Mouse (Mus musculus) adrenal gland (tissue): Measurements from ENCODE around the gene Sell.
"Not testable (repeated sequence)": the region's sequence is repeated elsewhere in the genome, so short reads cannot be mapped to it uniquely, and the experiment has no call there.

Experiments
- intact Hi-C: fragments of 180-260 bp; cut with DNase I; formaldehyde crosslinking; loops from one replicate; pipeline ENCODE4 v1.15.1; 2025
- long read RNA-seq, 2 experiments: library from polyadenylated mRNA; unstranded; transcript quantifications; one replicate each; pipeline ENCODE4 v2.0.0; 2020; ENCODE audit warnings: borderline replicate concordance in 1 of 2; ENCODE audit not compliant: insufficient replicate concordance in 1 of 2

Gene Sell
- long read RNA-seq, experiment 1: 0 reads
- long read RNA-seq, experiment 2: 0 reads

GRCm38 (mm10) chr1:164061925-164062324 lies at the start of gene Sell:
Sell (plus strand) TSS chr1:164061982.
- intact Hi-C loops: loop anchor here (2.0 kb wide), 1 partner anchor 77 kb away; no protein-coding TSS in a partner anchor

- intact Hi-C loops: no loop called here
Observed at GRCm38 (mm10) chr1:164014616-164015015, 47.2 kb upstream of the Sell start.

DNA sequence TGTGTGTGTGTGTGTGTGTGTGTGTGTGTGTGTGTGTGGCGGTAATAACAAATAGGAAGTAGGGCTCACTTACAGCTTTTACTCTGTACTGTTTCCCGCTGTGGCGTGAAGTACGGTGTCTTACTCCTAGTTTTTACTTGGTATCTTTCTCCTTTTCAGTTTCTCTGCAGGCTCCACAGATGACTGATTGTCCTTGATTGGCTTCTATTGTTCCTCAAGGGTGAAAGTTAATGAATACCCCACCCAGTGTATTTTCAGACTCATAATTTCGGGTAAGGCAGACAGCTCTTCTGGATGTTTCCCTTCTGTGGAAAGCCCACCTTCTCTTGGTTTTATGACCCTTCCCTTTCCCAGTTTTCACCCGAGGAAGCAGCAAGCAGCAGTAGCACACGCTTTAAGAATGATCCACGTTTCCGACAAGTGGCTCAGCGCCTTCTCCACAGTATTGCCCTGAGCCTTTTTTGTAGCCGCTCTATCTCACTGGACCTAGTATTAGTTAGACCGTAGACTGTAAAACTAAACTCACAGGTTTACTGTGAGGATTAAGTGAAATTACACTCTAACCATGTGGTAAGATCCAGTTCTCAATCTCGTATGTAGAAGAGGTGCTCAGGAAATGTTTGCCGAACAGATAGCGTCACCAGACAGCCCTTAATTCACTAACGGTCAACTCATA lies 43.4 kb upstream of the Sell start:
- intact Hi-C loops: no loop called here

- intact Hi-C loops: no loop called here
Observed at GRCm38 (mm10) chr1:164019789-164020188, 42.0 kb upstream of the Sell start.

DNA sequence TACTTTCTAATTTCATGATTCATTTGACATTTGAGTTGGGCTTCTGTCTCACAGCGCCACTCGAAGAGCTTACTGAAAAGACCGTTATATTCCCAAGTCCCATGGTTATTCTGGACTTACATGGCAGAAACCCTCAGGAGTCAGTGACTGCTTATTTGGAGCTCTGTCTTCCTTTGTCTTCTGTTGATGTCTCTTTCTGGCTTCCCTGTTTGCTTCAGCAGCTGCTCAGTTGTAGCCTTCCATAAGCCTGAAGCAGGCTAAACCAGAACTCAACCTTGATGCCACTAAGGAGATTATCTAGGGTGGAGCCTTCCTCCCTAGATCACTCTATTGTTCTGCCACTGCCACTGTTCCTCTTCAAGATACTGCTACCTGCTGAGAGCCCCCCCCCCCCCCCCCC lies 41.0 kb upstream of the Sell start:
- intact Hi-C loops: not testable (repeated sequence)

DNA sequence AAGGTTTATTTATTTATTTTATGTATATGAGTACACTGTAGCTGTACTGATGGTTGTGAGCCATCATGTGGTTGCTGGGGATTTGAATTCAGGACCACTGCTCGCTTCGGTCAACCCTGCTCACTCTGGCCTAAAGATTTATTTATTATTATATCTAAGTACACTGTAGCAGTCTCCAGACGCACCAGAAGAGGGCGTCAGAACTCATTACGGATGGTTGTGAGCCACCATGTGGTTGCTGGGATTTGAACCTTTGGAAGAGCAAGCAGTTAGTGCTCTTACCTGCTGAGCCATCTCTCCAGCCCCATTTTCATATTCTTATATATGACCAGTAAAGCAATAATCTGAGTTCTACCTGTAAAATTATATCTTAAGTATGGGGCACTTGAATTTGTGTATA lies 39.7 kb upstream of the Sell start:
- intact Hi-C loops: not testable (repeated sequence)

DNA sequence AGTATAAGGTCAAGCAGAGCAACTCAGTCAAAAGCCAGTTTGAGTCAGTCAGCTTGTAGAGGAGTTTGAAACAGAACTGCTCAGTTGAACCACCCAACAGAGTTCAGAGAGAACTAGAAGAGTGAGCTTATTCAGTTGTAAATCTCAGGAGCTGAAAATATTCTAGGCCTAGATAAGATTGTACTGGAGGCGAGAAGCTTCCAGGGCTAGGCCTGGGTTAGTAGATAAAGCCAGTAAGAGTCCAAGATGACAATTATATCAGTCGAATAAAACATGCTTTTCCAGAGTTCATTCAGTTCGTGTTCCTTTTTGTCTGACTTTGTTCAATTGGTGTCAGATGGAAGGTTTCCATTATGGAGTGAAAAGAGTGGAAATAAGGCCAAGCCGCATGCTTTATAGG lies 36.1 kb upstream of the Sell start:
- intact Hi-C loops: no loop called here

DNA sequence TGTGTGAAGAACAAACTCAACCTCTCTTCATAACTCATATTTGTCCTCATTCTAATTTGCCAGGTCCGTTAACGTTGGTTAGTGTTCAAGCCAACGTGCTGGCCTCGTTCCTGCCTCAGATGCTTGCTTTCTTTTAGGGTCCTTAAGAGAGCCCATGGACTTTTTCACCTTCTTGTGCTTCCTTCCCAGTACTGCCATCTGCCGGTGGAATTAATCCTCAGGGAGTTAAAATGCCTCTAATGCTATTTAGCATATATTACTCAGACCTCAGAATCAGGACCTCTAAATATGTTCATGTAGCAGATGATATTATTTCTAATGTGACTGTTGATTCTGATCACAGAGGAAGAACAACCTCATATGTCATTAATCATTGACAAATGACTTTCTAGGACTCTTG lies 34.4 kb upstream of the Sell start:
- intact Hi-C loops: no loop called here

DNA sequence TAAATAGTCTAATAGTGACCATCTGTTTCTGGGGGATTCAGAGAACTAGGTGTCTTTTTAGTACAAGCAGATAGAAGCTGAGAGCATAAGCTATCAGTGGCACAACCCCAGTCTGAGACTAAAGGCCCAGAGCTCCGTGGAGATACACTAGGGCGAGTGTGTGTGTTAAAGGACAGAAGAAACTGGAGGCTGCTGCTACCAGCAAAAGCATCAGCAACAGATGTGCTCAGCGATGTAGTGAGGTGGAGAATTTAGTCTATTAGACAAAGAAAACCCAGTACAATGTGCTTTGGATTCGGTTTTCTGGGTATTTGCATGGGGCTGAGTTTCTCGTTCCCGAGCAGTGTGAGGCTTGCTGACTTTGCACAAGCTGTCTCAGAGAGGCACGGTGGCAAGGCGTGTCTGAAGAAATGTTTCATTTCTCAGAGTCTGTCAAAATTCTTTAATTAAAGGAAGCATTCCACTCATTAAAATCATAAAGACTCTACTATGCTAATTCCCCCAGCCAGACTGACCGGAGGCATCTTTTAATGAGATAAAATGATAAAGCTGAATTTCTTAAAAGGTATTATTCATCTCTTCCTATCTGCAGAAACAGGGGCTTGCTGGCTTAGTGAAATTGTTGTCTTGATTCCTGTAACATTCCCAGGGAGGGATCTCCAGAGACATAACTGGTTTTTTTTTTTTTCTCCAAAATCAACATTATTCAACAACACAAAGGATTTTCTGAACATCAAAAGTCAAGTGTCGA lies 21.2 kb upstream of the Sell start:
- intact Hi-C loops: no loop called here

DNA sequence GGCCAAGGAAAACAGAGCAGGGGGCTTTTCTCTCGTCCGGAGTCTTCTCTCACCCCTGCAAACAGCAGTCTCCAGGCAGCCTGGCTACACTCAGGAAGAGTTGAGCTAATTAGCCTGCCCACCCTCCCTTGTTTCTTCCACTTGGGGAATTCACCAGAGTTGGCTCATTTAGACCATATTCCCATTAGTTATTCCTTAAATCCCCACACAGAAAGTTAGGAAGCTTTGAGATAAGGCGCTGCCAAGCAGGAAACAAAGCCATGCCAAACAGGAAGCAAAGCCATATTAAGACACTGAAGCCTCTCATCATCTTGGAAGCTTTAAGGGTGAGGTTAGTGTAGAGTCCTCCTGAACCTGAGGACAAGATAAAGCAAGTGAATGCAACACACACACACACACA lies 18.2 kb upstream of the Sell start:
- intact Hi-C loops: no loop called here

- intact Hi-C loops: no loop called here
Observed at GRCm38 (mm10) chr1:164047934-164048333, 13.8 kb upstream of the Sell start, which contains the start of gene Sele. Sele (plus strand) TSS chr1:164048234.

DNA sequence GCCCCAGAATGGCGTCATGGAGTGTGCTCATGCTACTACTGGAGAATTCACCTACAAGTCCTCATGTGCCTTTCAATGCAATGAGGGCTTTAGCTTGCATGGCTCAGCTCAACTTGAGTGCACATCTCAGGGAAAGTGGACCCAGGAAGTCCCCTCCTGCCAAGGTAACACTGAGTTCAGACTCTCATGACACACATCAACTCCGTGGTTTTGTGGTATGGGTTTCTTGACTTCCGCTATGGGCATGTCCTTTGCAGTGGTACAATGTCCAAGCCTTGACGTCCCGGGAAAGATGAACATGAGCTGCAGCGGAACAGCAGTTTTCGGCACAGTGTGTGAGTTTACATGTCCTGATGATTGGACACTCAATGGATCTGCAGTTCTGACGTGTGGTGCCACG lies 8.2 kb upstream of the Sell start:
- intact Hi-C loops: no loop called here

DNA sequence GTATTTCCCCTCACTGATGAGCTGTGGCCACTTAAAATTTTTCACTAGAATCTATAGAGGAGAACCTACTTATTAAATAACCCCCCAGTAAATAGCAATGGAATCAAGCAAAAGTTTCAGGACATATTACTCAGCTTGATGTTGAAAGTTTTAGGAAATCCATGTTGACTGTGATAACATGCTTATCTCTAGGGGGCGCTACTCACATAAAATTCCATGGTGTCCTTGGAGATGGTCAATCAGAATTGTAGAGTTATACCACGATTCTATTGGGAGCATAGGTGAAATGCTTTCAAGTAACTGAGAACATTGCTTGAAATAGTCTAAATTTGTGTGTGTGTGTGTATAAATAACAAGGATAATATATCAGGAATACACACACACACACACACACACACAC lies 7.0 kb upstream of the Sell start:
- intact Hi-C loops: no loop called here

DNA sequence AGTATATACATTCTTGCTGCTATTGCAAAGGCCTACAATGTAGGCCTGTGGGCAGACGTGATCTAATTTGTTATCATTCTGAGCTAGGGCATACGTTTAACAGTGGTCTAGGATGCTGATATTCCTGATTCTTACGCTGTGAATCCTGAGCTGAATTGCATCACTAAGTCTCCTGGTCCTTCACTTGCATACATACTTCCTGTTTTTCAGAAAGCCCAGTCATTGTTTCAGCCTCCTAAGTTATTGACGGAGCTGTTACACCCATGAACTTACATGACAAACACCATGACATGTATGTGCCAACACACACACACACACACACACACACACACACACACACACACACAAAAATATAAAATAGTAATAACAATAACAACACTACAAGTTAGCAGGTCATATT lies 1.7 kb upstream of the Sell start:
- intact Hi-C loops: loop anchor here (2.0 kb wide), 1 partner anchor 79 kb away; no protein-coding TSS in a partner anchor

DNA sequence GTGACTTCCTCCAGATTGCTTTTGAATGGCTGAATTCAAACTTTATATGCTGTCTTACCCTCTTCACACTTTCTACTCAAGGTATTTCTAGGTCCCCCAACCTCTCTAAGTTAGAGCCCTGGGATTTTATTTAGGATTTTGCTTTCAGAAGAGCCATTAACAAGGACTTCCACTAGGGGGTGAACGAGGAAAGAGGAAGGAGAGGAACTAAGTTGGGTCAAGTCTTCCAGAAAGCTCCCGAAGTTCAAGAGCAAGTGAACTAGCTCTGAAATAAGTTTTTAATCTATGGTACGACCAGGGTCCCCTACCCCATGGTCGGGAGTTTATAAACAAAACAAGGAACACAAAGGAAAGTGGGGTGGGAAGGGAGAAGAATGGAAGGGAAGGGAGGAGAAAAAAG lies 504 bp upstream of the Sell start:
- intact Hi-C loops: loop anchor here (2.0 kb wide), 1 partner anchor 78 kb away; no protein-coding TSS in a partner anchor

DNA sequence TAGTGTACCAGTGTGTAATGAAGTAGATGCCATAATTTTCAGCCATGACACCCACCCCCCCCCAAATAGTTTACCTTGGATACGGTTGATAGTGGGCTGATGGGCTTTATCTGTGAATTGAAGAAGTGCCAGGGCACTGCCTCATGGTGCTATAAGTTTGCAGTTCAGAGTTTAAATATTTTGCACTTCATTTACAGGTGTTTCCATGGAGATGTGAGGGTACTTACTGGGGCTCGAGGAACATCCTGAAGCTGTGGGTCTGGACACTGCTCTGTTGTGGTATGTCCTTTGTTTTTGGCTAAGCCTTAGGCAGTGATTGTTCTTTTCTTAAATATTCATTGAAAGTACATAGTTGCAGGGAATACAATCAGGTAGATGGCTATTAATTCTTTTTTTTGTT lies 1.1 kb downstream of the Sell start:
- intact Hi-C loops: no loop called here

GRCm38 (mm10) chr1:164063745-164064144 lies 2.0 kb downstream of the Sell start:
- intact Hi-C loops: no loop called here

- intact Hi-C loops: no loop called here
Observed at GRCm38 (mm10) chr1:164069261-164069660, 7.5 kb downstream of the Sell start.

DNA sequence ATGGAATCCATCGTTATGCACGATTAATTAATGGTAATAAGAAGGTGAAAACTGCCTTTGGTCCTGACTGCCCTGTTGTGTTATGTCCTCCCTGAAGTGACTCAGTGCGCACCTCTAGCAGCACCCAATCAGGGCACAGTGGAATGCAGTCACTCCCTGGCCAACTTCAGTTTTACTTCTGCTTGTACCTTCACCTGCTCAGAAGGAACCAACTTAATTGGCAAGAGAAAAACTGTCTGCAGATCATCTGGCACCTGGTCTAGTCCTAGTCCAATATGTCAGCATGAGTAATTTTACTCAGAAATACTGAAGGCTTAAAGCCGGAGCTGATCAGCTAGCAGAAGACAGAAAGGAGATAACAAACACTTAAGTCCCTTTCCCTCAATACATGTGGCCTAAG lies 8.7 kb downstream of the Sell start:
- intact Hi-C loops: no loop called here

DNA sequence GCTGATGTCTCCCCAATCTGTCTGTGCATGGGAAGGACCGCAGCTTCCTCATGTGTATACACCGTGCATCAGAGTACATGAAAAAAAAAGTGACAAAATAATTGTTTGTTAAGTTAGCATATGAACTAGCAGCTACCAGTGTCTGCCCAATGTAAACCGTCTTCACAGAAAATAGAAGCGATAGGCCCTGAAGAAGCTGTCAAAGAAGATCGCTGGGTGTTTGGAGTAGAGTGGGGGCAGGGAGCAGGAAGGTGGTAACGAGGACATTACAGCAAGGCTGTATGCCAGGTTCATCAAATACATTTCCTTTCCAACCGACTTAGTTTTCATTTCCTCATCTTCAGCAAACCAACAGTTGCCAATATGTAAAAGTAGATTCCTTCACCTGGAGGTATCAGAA lies 9.3 kb downstream of the Sell start:
- intact Hi-C loops: no loop called here

GRCm38 (mm10) chr1:164072001-164072400 lies 10.2 kb downstream of the Sell start:
- intact Hi-C loops: no loop called here

DNA sequence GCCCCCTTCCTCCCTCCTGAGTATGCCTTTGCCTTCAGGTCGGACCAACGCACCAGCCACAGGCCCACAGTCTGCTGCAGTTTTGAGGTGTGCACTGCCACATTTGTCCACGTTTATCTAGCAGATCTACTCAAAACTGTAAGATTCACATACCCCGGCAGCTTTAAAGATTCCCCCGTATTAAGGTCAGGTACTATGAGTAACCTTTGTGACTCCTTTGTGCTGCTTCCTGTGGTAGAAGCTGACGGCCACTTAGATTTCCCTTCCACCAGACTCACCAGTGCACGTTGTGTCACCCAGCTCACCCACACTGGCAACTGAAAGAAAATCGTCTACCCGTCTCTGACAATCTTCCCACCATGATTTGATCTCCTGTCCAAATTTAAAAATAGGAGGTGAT lies 11.3 kb downstream of the Sell start:
- intact Hi-C loops: no loop called here

DNA sequence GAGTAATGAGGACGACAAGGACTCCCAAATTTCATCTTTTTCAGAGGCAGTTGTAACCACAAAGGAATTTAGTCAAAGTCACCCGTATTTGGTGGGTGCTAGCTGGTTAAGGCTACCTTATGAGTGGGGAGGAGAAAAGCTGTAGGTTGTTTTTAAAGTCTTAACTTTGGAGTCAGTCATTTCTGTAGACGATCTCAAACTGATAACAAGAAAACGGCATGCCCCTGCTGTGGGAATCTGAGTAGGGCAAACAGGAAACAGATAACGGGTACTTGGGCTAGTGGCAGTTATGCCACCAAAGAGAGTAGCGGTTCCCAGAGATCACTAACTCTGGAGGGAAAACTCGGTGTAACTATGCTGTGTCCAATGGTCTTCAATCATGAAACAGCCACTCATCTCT lies 12.0 kb downstream of the Sell start:
- intact Hi-C loops: no loop called here
